Mouse (Mus musculus) E14TG2a.4 (cell line): Measurements from ENCODE around the gene Rps6ka3.

Source experiments
- CTCF ChIP-seq: conservative IDR thresholded peaks from 2 replicates; pipeline ENCODE4 v1.5.1; 2014; ENCODE audit warnings: low read length
- NANOG ChIP-seq: IDR thresholded peaks from 2 replicates; pipeline ENCODE4 v1.6.1; 2014; ENCODE audit warnings: borderline replicate concordance, low read length, mixed read lengths

GRCm38 (mm10) chrX:159169200-159169599 lies 40.9 kb upstream of the Rps6ka3 start:
- TF ChIP-seq CTCF (no peak), NANOG (no peak)
